Mouse (Mus musculus): Measurements from ENCODE around the gene Rplp1. TPM values are rescaled to one million over a fixed set of nuclear protein-coding genes. Genes with fewer than 3 reads are reported as not detected.

Gene Rplp1
- total and polyA plus RNA-seq, 2 experiments from 2014 or later: 983 to 3,080 TPM

GRCm38 (mm10) chr9:61889855-61890254, 24.5 kb downstream of the Rplp1 start:
- Histone ChIP-seq H3K27me3 (ENCODE audit: insufficient read depth, low read length) (no peaks in the 10 kb centered on the region), H3K9ac (replicated peaks; ENCODE audit: low read length, poor library complexity, severe bottlenecking) (no peak overlapping the region), H3K27ac (ENCODE audit: low read depth, low read length) (no peak overlapping the region), H3K4me1 (ENCODE audit: insufficient read depth, low read length) (no peaks in the 10 kb centered on the region; the same call in 1 of the 2 replicates), H3K9me3 (ENCODE audit: low read length) (no peaks in the 10 kb centered on the region), H3K4me2 (ENCODE audit: low read depth, low read length, poor library complexity, severe bottlenecking) (no peak overlapping the region), H3K36me3 (ENCODE audit: insufficient read depth, low read length) (no peaks in the 10 kb centered on the region), H3K4me3 (ENCODE audit: low read depth, low read length) (no peak overlapping the region)
- whole genome bisulfite sequencing: 51% methylated on average over 8 of the region's 8 CpGs
- no peak for TF ChIP-seq CTCF (IDR thresholded peaks at IDR 0.05)
- DNase-seq (ENCODE audit: low spot score) (peak; percentile 72), ATAC-seq (ENCODE audit: low FRiP score) (no peak)

- DNase-seq (ENCODE audit: low spot score) (peak; percentile 84), ATAC-seq (ENCODE audit: low FRiP score) (peak; percentile 41; the same call in 1 of the 2 replicates)
- WGBS: 53% methylated on average over 11 of the region's 11 CpGs
- no peak for TF ChIP-seq CTCF (IDR thresholded peaks at IDR 0.05)
- H3K9me3 ChIP-seq (ENCODE audit: low read length): no peaks in the 10 kb centered on the region
- H3K4me1 ChIP-seq (ENCODE audit: insufficient read depth, low read length): no peaks in the 10 kb centered on the region
- no peak overlapping the region for H3K27ac ChIP-seq (ENCODE audit: low read depth, low read length)
- H3K36me3 ChIP-seq (ENCODE audit: insufficient read depth, low read length): no peaks in the 10 kb centered on the region
- H3K4me2 ChIP-seq (ENCODE audit: low read depth, low read length, poor library complexity, severe bottlenecking): no peak overlapping the region
- H3K9ac ChIP-seq (replicated peaks; ENCODE audit: low read length, poor library complexity, severe bottlenecking): no peak overlapping the region
- H3K27me3 ChIP-seq (ENCODE audit: insufficient read depth, low read length): no peaks in the 10 kb centered on the region
- no peak overlapping the region for H3K4me3 ChIP-seq (ENCODE audit: low read depth, low read length)
Observed at GRCm38 (mm10) chr9:61887661-61888379, 26.5 kb downstream of the Rplp1 start.

GRCm38 (mm10) chr9:61885964-61886363, 28.4 kb downstream of the Rplp1 start:
- Histone ChIP-seq H3K4me2 (ENCODE audit: low read depth, low read length, poor library complexity, severe bottlenecking) (no peak overlapping the region), H3K27me3 (ENCODE audit: insufficient read depth, low read length) (no peaks in the 10 kb centered on the region), H3K36me3 (ENCODE audit: insufficient read depth, low read length) (no peaks in the 10 kb centered on the region), H3K9ac (replicated peaks; ENCODE audit: low read length, poor library complexity, severe bottlenecking) (no peak overlapping the region), H3K27ac (ENCODE audit: low read depth, low read length) (no peak overlapping the region), H3K4me3 (ENCODE audit: low read depth, low read length) (no peak overlapping the region), H3K9me3 (ENCODE audit: low read length) (no peaks in the 10 kb centered on the region), H3K4me1 (ENCODE audit: insufficient read depth, low read length) (no peaks in the 10 kb centered on the region)
- 89% methylated on average over 7 of the region's 7 CpGs for WGBS
- DNase-seq (ENCODE audit: low spot score) (no peak), ATAC-seq (ENCODE audit: low FRiP score) (no peak)
- TF ChIP-seq CTCF (IDR thresholded peaks at IDR 0.05): no peak

GRCm38 (mm10) chr9:61884936-61885335, 29.4 kb downstream of the Rplp1 start:
- DNase-seq (ENCODE audit: low spot score) (peak; percentile 56), ATAC-seq (ENCODE audit: low FRiP score) (no peak)
- no peaks in the 10 kb centered on the region for H3K27me3 ChIP-seq (ENCODE audit: insufficient read depth, low read length)
- no peak overlapping the region for H3K9ac ChIP-seq (replicated peaks; ENCODE audit: low read length, poor library complexity, severe bottlenecking)
- WGBS: 51% methylated on average over 13 of the region's 13 CpGs
- no peak overlapping the region for H3K4me3 ChIP-seq (ENCODE audit: low read depth, low read length)
- H3K27ac ChIP-seq (ENCODE audit: low read depth, low read length): no peak overlapping the region
- no peak overlapping the region for H3K4me2 ChIP-seq (ENCODE audit: low read depth, low read length, poor library complexity, severe bottlenecking)
- H3K9me3 ChIP-seq (ENCODE audit: low read length): no peaks in the 10 kb centered on the region
- no peak for TF ChIP-seq CTCF (IDR thresholded peaks at IDR 0.05)
- H3K36me3 ChIP-seq (ENCODE audit: insufficient read depth, low read length): no peaks in the 10 kb centered on the region
- H3K4me1 ChIP-seq (ENCODE audit: insufficient read depth, low read length): no peaks in the 10 kb centered on the region

- Histone ChIP-seq H3K4me2 (ENCODE audit: low read depth, low read length, poor library complexity, severe bottlenecking) (no peak overlapping the region), H3K27me3 (ENCODE audit: insufficient read depth, low read length) (no peaks in the 10 kb centered on the region), H3K9ac (replicated peaks; ENCODE audit: low read length, poor library complexity, severe bottlenecking) (no peak overlapping the region), H3K27ac (ENCODE audit: low read depth, low read length) (no peak overlapping the region), H3K36me3 (ENCODE audit: insufficient read depth, low read length) (no peaks in the 10 kb centered on the region), H3K4me1 (ENCODE audit: insufficient read depth, low read length) (no peaks in the 10 kb centered on the region), H3K4me3 (ENCODE audit: low read depth, low read length) (no peak overlapping the region), H3K9me3 (ENCODE audit: low read length) (no peaks in the 10 kb centered on the region)
- no peak for TF ChIP-seq CTCF (IDR thresholded peaks at IDR 0.05)
- DNase-seq (ENCODE audit: low spot score) (no peak), ATAC-seq (ENCODE audit: low FRiP score) (no peak)
- 54% methylated on average over 7 of the region's 7 CpGs for WGBS
Observed at GRCm38 (mm10) chr9:61884375-61884774, 30.0 kb downstream of the Rplp1 start.

- Histone ChIP-seq H3K36me3 (ENCODE audit: insufficient read depth, low read length) (no peaks in the 10 kb centered on the region), H3K4me2 (ENCODE audit: low read depth, low read length, poor library complexity, severe bottlenecking) (no peak overlapping the region)
- 83% methylated on average over 3 of the region's 3 CpGs for WGBS
Observed at GRCm38 (mm10) chr9:61882179-61882578, 32.2 kb downstream of the Rplp1 start.

More at GRCm38 (mm10) chr9:61882179-61882578, 32.2 kb downstream of the Rplp1 start:
- Histone ChIP-seq H3K4me1 (ENCODE audit: insufficient read depth, low read length) (0 out of 2 replicates have a peak, but pooled peaks cover 6% of the 10 kb centered on the region), H3K9ac (replicated peaks; ENCODE audit: low read length, poor library complexity, severe bottlenecking) (no peak overlapping the region), H3K27ac (ENCODE audit: low read depth, low read length) (no peak overlapping the region), H3K4me3 (ENCODE audit: low read depth, low read length) (no peak overlapping the region), H3K9me3 (ENCODE audit: low read length) (no peaks in the 10 kb centered on the region), H3K27me3 (ENCODE audit: insufficient read depth, low read length) (no peaks in the 10 kb centered on the region)
- TF ChIP-seq CTCF (IDR thresholded peaks at IDR 0.05): no peak
- DNase-seq (ENCODE audit: low spot score) (no peak), ATAC-seq (ENCODE audit: low FRiP score) (no peak)

Measured in midbrain, postnatal 0 days (tissue).